Mouse (Mus musculus) cerebellum, adult 2 months (tissue): ENCODE results near the gene Slc26a8. TPM values are rescaled to one million over a fixed set of nuclear protein-coding genes. Genes with fewer than 3 reads are reported as not detected.

Source experiments
- DNase-seq, 2 experiments: peaks; one replicate each; pipeline ENCODE4 v3.0.0; 2021
- H3K27ac ChIP-seq: fragments of 200-500 bp; 2 replicates; pipeline ENCODE4 v1.5.1; 2012; ENCODE audit warnings: low read length, control low read depth, inconsistent platforms; ENCODE audit not compliant: insufficient read depth
- H3K27me3 ChIP-seq: fragments of 200-500 bp; 2 replicates; pipeline ENCODE4 v1.6.1; 2012; ENCODE audit warnings: inconsistent platforms, mild to moderate bottlenecking, low read length, moderate library complexity; ENCODE audit not compliant: control insufficient read depth, insufficient read depth
- H3K4me1 ChIP-seq: fragments of 200-500 bp; 2 replicates; pipeline ENCODE4 v1.6.1; 2011; ENCODE audit warnings: low read length; ENCODE audit not compliant: control insufficient read depth, insufficient read depth
- H3K4me3 ChIP-seq: fragments of 200-500 bp; replicated peaks from 2 replicates; pipeline ENCODE3; 2011; ENCODE audit warnings: mild to moderate bottlenecking, low read depth, low read length, control low read depth; ENCODE audit not compliant: insufficient read depth
- CTCF ChIP-seq: fragments of 200-500 bp; IDR thresholded peaks from 2 replicates; pipeline ENCODE4 v1.5.1; 2011; ENCODE audit warnings: low read depth, mild to moderate bottlenecking, control low read depth, low read length, moderate library complexity, borderline replicate concordance; ENCODE audit not compliant: insufficient read depth
- POLR2A ChIP-seq: fragments of 200-500 bp; IDR thresholded peaks from 2 replicates; pipeline ENCODE4 v1.6.1; 2011; ENCODE audit warnings: low read length, control low read depth, borderline replicate concordance; ENCODE audit not compliant: insufficient read depth
- WGBS: fragments of 180-500 bp; shearing (Covaris S2); methylation state at CpG from one replicate; pipeline ENCODE4 v1.1.7; 2018; 5-methylcytosine and 5-hydroxymethylcytosine counted together
- polyA plus RNA-seq: library from polyadenylated mRNA; depleted of rRNA; stranded (reverse); fragments of >200 nt; gene quantifications from 2 replicates; pipeline ENCODE4 v1.2.3, GENCODE M21; 2012

Slc26a8 gene
- polyA plus RNA-seq, 1 experiment: 4.9 TPM

DNA sequence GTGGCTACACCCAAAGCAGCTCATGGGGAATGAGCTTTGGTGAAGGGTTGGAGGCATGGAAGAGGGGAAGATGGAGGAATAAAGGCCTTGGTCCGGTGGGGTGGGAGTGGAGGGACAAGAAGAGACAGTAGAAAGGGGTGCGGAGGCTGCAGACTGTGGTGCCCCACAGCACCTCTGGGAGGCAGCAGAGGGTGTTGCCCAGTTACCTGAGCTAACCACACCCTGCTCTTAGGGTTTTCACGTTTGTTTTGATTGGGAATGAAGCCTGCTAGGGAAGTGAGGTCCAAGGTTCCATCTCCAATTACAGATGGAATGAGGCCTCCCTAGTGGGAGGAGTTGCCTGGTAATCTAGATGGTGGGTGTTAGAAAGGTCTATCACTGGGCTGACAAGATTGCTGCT is 60.9 kb downstream of the Slc26a8 start:
- Histone ChIP-seq H3K4me1 (no peaks in the 10 kb centered on the region), H3K27ac (no peak overlapping the region), H3K27me3 (no peaks in the 10 kb centered on the region), H3K4me3 (no peak overlapping the region)
- DNase-seq: no peak
- no peak; the same call in 1 of the 2 replicates for TF ChIP-seq CTCF
- TF ChIP-seq POLR2A: no peak
- WGBS: 55% methylated on average over 3 of the region's 3 CpGs

DNA sequence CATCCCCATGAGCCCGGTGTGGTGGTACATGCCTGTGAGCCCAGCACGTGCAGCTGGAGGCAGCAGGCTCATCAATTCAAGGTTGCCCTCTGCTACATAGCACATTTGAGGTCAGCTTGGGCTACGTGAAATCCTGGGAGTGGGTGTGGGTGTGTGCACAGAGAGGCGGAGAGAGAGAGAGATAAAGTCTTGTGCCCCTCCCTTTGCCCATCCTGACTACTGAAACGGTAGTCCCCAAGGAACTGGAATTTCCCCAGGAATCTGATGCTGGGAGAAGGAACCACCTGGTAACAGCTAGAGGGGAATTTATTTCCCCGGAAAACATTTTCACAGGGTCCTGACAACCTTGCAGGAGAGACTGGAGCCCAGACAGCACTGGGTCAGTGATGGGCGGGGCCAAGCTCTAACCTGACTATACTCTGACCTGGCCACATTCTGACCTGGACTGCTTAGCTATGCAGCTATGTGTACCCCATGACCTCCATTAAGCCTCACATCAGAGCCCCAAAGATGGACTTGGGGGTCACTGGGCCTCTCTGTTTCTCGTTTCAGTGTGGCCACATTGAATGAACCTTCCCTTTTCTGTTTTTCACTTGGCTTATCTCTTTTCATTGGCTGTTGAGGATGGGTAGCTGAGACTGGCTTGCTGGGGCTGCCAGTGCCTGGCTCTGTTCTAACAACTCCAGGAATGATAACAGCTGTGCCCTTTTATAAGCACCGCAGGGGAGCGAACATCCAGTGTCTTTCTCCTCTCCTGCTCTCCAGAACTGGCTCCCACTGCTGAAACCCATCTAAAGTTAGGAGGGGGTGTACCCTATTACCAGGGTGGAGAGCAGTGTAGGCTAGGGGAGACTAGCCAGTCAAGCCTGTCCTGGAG is 61.5 kb downstream of the Slc26a8 start:
- no peak for DNase-seq
- 63% methylated on average over 10 of the region's 10 CpGs for WGBS
- TF ChIP-seq CTCF (no peak), POLR2A (no peak)
- no peak overlapping the region for H3K4me3 ChIP-seq
- no peaks in the 10 kb centered on the region for H3K4me1 ChIP-seq
- H3K27ac ChIP-seq: no peak overlapping the region
- no peaks in the 10 kb centered on the region for H3K27me3 ChIP-seq

DNA sequence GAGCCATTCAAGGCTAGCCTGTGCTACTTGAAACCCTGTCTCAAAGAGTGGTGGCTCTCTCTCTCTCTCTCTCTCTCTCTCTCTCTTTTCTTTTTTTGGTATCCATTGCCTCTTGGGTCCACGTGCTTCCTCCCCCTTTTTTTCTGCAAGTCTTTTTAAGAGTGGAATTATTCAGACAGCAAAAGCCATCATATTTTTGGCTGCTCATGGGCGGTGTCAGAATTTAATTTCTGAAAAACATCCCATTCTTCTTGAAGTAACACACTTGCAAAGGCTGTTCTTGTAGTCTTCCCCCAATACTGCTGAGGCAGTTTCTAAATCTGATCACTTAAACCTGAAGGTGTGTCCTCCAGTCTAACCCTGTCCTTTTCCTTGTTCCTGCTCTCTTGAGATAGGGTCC is 63.1 kb downstream of the Slc26a8 start:
- H3K27ac ChIP-seq: no peak overlapping the region
- TF ChIP-seq POLR2A (no peak), CTCF (no peak)
- H3K4me3 ChIP-seq: no peak overlapping the region
- H3K4me1 ChIP-seq: no peaks in the 10 kb centered on the region
- no peak for DNase-seq
- no peaks in the 10 kb centered on the region for H3K27me3 ChIP-seq
- 89% methylated on average over 2 of the region's 2 CpGs for WGBS

DNA sequence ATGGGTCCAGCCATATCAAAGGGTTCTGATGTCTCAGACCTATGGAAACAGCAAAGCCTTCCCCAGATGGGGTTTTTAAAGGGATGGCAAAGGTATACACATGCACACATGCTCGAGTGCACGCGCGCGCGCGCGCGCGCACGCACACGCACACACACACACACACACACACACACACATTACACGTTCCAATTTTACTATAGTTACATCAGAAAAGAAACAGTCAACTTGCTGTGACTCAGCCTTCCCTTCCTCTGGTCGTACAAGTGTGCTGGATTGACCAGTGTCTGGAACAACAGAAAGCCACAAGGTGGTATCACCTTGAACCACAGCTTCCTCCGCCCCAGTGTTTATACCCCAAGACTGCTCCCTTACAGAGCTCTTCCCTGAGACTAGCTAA is 64.7 kb downstream of the Slc26a8 start:
- H3K27me3 ChIP-seq: no peaks in the 10 kb centered on the region
- WGBS: 94% methylated on average over 15 of the region's 15 CpGs
- H3K4me1 ChIP-seq: peaks cover 4% of the 10 kb centered on the region; the same call in 1 of the 2 replicates
- no peak overlapping the region for H3K4me3 ChIP-seq
- TF ChIP-seq POLR2A (no peak), CTCF (no peak)
- no peak for DNase-seq
- no peak overlapping the region for H3K27ac ChIP-seq

DNA sequence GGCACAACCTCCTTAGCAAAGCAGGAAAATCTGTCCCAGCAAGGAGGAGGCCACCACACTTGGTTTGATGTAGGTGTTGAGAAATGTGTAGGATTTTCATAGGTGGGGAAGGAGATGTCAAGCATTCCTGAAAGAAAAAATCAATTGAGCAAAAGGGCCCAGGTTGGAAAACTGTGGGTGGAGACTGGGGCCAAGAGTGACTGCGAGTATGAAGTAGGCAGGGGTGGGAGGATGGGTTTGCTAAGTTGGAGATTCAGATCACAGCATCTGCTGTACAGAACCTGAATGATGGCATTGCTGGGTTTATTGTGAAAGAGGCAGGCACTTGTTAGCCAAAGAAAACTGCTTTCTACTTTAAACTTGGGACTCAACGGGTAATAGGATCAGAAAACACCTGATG is 65.2 kb downstream of the Slc26a8 start:
- DNase-seq: no peak
- Histone ChIP-seq H3K4me1 (peaks cover 7% of the 10 kb centered on the region), H3K27me3 (no peaks in the 10 kb centered on the region), H3K4me3 (no peak overlapping the region), H3K27ac (no peak overlapping the region)
- TF ChIP-seq CTCF (no peak), POLR2A (no peak)
- 69% methylated on average over 2 of the region's 2 CpGs for WGBS

DNA sequence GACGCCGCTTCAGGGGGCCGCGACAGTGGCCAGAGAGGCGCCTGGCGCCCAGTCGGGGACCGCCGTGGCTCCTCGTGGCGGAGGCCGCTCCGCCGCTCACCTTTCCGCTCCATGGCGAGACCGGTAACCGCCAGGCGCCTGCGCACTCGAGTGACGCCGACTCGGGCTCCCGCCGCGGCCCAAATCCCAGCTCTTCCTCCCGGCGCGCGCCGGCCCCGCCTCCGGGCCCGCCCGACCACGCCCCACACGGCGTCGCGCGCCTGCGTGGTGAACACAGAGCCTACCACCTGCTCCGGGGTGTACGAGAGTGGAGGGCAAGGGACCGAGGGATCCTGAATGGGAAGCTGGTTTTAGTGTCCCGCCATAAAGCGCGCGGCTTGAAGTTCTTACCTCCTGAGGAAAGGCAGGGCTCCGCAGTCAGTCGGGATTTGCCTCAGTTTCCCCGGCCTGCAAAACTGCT is 67.7 kb downstream of the Slc26a8 start, which contains the start of gene Srpk1:
Srpk1 (minus strand) TSS at position 410 of the 460 bp plus-strand sequence.
- DNase-seq: peak; percentile 92 to 93
- peak within 1 kb of the TSS; percentile 93 for H3K4me3 ChIP-seq
- WGBS: under 1% methylated on average over 53 of the region's 53 CpGs
- TF ChIP-seq CTCF (no peak), POLR2A (peak; percentile 85)
- H3K4me1 ChIP-seq: peaks cover 7% of the 10 kb centered on the region
- H3K27me3 ChIP-seq: no peaks in the 10 kb centered on the region
- H3K27ac ChIP-seq: 0 out of 2 replicates have a peak within 1 kb of the TSS, but pooled peaks have one; percentile 17

DNA sequence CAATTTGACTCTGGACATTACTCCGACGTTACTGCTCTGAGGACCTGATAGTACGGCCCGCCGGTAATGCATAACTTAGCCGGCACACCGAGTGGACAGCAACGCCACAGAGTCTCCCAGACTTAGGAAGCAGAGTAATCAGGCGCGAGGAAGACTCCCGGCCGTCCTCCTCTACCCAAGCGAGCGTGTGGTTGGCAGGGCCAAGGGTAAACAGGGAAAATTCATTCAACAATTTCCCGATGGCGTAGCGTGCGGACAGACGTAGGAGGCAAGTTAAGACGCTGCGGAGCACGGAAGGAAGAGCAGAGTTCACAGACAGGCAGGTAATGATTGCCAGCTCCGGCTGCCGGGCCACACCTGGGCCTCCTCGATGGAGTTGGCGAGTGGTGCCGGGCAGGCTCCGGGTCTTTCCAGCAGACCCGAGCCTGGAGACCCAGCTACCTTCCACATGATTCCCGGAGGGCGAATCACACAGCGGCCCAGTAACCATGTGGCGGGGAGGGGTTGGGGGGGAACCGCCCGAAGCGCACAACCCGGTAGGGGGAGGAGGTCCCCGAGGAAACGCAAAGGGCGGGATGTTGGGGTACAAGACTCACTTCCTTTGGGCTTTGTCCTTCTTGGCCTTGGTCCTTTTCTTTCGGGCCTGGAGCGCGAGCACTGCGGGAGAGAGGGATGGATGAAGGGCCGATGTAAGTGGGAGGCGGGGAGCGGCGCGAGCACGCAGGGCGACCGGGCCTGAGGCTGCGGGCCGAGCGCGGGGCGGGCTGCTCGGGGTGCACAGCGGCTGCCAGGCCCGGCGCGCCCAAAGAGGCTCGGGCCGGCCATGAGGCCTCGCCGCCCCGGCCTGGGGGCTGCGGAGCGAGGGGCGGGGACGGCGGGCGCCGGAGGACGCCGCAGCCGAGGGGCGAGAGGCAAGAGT is 68.4 kb downstream of the Slc26a8 start:
- H3K27ac ChIP-seq: 0 out of 2 replicates have a peak overlapping the region, but pooled peaks have one; percentile 17
- DNase-seq: peak in 1 of 2 experiments; percentile 54
- no peaks in the 10 kb centered on the region for H3K27me3 ChIP-seq
- H3K4me3 ChIP-seq: peak overlapping the region; percentile 93
- TF ChIP-seq CTCF (no peak), POLR2A (no peak)
- H3K4me1 ChIP-seq: peaks cover 7% of the 10 kb centered on the region
- WGBS: under 1% methylated on average over 77 of the region's 78 CpGs
